Mouse (Mus musculus) A20 (cell line): ENCODE measurements at regions not wholly inside any gene's neighbourhood (a gene's known extent, or its start where the extent isn't known, plus 50 kb on each side); places are given as distances from the start of the nearest gene placed in this dataset.

ENCODE experiments used
- DNase-seq: peaks from one replicate; pipeline ENCODE4 v3.0.0-alpha.2; 2011; ENCODE audit warnings: low read depth, low spot score

- DNase-seq, result peak; percentile 60
Observed at GRCm38 (mm10) chrX:152918212-152918611, 88.1 kb upstream of the Usp51 start.

- peak; percentile 32 for DNase-seq
Observed at GRCm38 (mm10) chrX:152926991-152927390, 79.3 kb upstream of the Usp51 start.

DNA sequence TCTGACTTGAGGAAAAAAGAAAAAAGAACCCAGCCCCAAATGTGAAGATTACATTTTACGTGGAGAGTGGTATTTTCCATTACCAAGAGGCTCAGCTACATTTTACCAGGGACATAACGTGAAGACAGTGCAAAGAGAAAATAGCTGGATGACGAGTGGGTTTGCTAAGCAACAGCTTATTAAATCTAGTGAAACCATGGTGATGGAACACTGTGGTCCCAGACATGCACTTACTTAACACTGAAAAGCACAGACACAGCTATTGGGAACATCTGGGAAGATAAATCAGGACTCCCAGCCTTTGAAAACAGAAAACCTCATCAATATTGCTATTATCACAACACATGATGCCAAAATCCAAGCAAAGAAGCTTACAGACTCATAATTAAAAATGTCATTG is 60.1 kb upstream of the Usp51 start:
- DNase-seq, result no peak
